Mouse (Mus musculus): ENCODE data around the gene Gm5799.
"Not testable (repeated sequence)": the region's sequence is repeated elsewhere in the genome, so short reads cannot be mapped to it uniquely, and the experiment has no call there.

The Gm5799 gene

GRCm38 (mm10) chr14:43543276-43543675, at the start of gene Gm5799:
TSS of gene Gm5799 (plus strand) at chr14:43543576.
- not testable (repeated sequence) for DNase-seq (ENCODE audit: low read depth)

- DNase-seq (ENCODE audit: low read depth): not testable (repeated sequence)
Measured at GRCm38 (mm10) chr14:43531052-43532010, 12.0 kb upstream of the Gm5799 start.

- not testable (repeated sequence) for DNase-seq (ENCODE audit: low read depth)
Measured at GRCm38 (mm10) chr14:43532011-43532383, 11.4 kb upstream of the Gm5799 start.

- DNase-seq (ENCODE audit: low read depth): not testable (repeated sequence)
Measured at GRCm38 (mm10) chr14:43532387-43532786, 11.0 kb upstream of the Gm5799 start.

GRCm38 (mm10) chr14:43538144-43538543, 5.2 kb upstream of the Gm5799 start:
- not testable (repeated sequence) for DNase-seq (ENCODE audit: low read depth)

- not testable (repeated sequence) for DNase-seq (ENCODE audit: low read depth)
Measured at GRCm38 (mm10) chr14:43546281-43546680, 2.9 kb downstream of the Gm5799 start.

GRCm38 (mm10) chr14:43552271-43552670, 8.9 kb downstream of the Gm5799 start:
- DNase-seq (ENCODE audit: low read depth): not testable (repeated sequence)

- not testable (repeated sequence) for DNase-seq (ENCODE audit: low read depth)
Measured at GRCm38 (mm10) chr14:43577969-43578368, 34.6 kb downstream of the Gm5799 start.

GRCm38 (mm10) chr14:43579046-43579445, 35.7 kb downstream of the Gm5799 start, which contains the start of gene Gm17654:
TSS of gene Gm17654 (minus strand) at chr14:43579146.
- not testable (repeated sequence) for DNase-seq (ENCODE audit: low read depth)
